Mouse (Mus musculus) thymus, adult 2 months (tissue): ENCODE measurements at regions not wholly inside any gene's neighbourhood (a gene's known extent, or its start where the extent isn't known, plus 50 kb on each side); places are given as distances from the start of the nearest gene placed in this dataset.

Experiments
- CTCF ChIP-seq: fragments of 200-500 bp; IDR thresholded peaks from 2 replicates; pipeline ENCODE4 v1.5.1; 2012; ENCODE audit warnings: mild to moderate bottlenecking, control low read depth, low read length, moderate library complexity, borderline replicate concordance; ENCODE audit not compliant: control insufficient read depth, poor library complexity, insufficient read depth; ENCODE audit errors: extremely low read depth
- POLR2A ChIP-seq: fragments of 200-500 bp; IDR thresholded peaks from 2 replicates; pipeline ENCODE4 v1.6.1; 2012; ENCODE audit warnings: mild to moderate bottlenecking, low read length, control low read depth, moderate library complexity; ENCODE audit not compliant: control insufficient read depth, poor library complexity, insufficient read depth; ENCODE audit errors: extremely low read depth

GRCm38 (mm10) chr8:126719748-126720147 is 126.0 kb upstream of the Irf2bp2 start:
- TF ChIP-seq CTCF (no peak), POLR2A (no peak)
